Mouse (Mus musculus) retina, adult 2 months (tissue): ENCODE measurements around the gene Ankrd9.

Source experiments
- DNase-seq: peaks from one replicate; pipeline ENCODE4 v3.0.0-alpha.2; 2012; ENCODE audit warnings: low read depth, low spot score

The Ankrd9 gene

GRCm38 (mm10) chr12:110978607-110979406 is at the start of gene Ankrd9:
Gene Ankrd9 (minus strand): TSS chr12:110979040.
- DNase-seq, result peak; percentile 57

GRCm38 (mm10) chr12:111021577-111021976 is 42.7 kb upstream of the Ankrd9 start:
- DNase-seq, result no peak

- DNase-seq, result no peak
These were observed 42.3 kb upstream of the Ankrd9 start for GRCm38 (mm10) chr12:111021138-111021537.

DNA sequence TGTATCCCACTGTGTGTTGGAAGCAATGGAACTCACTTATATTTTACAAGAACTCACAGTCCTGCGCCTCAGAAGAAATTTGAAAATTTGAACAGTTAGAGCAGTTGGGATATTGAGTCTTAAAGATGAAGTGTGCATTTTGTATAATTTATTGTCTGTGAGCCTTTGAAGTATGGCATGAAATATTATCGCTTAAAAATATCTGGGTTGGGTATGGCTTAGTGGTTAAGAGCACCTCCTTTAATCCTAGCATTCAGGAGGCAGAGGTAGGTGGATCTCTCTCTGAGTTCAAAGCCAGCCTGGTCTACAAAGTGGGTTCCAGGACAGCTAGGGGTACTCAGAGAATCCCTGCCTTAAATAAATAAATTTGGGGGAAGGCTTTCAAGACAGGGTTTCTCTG is 40.2 kb upstream of the Ankrd9 start:
- no peak for DNase-seq

GRCm38 (mm10) chr12:111018068-111018467 is 39.2 kb upstream of the Ankrd9 start:
- DNase-seq, result no peak

- DNase-seq, result no peak
These were observed 38.0 kb upstream of the Ankrd9 start for GRCm38 (mm10) chr12:111016807-111017206.

GRCm38 (mm10) chr12:111009615-111010257 is 30.9 kb upstream of the Ankrd9 start:
- no peak for DNase-seq

DNA sequence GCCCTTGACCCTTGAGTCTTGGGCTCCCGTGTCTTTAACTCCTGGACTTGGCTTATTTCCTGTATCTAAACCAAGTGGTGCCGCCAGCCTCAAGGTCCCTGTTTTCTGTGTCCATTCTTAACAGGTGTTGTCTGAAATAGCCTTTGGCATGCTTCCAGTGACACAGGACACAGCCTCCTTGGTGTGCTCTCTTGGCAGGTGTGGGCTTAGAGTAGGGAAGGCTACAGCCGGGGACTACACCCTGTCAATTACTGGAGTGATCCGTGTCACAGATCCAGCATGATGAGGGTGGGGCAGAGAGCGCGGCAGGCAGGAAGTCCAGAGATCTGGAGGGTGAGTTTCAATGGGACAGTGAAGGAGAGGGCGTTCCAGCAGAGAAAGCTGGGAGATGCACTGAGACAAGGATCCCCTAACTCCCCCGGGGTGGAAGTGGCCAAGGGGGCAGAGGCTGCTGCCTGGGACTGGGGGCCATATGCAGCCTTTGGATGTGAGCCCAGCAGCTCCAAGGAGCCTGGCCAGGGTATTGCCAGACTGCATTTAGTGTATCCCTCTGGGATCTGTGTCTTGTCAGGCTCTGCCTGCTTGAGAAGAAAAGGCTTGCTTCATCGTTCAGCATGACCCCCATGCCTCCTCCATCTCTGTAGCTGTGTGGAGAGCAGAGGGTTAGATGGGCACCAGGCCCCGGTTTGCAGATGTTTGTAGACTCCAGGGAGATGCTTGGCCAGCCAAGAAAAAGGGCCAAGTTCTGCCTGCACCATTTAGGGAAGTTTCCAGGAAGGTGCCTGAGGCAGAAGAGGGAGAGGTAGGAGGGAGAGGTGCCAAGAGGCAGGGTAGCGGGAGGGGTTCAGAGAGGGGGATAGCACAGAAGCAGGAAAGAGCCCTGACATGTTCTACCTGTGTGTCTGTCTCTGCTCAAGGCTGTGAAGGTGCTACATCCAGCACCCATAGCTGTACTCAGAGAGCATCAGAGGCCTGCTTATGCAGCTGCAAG is 30.0 kb upstream of the Ankrd9 start:
- DNase-seq, result no peak

DNA sequence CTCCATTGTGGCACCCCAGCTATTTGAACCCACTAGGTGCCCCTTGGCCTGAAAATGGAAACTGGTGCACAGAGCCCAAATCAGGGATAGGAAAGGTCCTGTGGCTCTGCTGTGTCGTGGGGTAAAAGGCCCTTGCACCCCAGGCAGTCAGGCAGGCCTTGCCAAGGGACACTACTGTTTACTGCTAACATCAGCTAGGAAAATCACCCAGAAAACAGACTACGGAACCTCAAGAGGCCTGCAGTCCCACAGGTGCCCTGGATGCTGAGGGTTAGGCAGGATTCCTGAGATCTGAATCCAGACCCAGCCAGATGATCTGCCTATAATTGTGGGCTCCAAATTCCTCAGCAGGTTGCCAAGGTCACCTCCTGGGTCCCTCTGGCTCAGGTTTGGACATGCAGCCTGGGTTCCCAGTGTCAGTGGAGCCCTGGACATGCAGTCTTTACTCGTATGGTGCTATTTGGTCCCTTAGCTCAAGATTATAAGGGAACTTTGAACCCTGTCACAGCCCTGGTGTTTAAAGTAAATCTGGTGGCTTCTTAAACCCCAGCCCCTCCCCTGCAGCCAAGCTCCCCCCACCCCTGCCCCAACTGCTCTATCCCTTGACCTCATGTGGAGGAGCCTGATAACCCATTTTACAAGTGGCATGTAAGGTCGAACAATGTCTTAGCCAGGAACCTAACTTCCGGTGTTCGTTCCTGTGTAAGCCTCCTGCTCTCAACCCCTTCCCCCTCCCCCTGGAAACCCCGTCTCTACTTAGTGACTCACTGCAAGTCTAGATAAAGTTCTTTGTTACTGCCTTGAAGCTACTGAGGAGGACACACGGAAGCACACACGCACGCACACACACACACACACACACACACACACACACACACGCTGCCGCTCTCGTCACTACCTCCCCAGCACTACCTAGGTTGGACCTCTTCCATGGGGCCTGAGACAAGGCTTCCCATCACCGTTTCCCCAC is 28.6 kb upstream of the Ankrd9 start:
- no peak for DNase-seq

DNA sequence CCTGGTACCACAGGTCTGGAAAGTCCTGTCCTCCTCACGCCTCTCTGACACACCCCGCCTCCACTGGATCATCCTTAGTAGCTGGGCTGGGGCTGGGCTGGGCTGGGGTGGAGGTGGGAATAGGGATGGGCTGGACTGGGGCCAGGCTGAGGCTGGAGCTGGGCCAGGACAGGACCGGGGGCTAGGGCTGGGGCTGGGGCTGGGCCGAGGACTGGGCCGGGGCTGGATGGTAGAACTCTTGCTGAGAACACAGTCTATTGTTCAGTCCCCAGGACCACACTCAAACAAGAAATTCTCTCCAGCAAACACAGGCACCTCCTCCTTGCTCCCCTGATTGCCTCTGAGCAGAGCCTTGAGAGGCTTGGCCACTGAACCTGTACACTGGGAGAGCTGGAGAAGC is 27.5 kb upstream of the Ankrd9 start:
- DNase-seq, result no peak

DNA sequence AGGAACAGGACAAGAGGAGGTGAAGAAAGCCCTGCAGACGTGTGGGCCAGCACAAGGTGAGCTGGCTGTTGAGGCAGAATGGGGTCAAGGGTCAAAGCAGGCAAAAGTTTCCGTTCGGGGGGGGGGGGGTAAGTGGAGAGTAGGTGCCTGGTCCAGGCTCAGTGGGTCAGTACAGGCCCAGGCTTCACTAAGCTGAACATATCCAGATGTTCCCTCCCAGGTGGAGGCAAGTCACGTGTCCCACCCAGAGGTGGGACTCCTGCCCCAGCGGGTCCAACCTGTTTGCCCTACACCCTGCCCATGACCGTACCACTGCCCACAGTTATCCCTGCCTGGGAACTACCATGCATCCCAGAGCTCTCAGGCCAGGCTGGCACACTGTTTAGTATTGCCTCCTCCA is 27.0 kb upstream of the Ankrd9 start:
- no peak for DNase-seq

DNA sequence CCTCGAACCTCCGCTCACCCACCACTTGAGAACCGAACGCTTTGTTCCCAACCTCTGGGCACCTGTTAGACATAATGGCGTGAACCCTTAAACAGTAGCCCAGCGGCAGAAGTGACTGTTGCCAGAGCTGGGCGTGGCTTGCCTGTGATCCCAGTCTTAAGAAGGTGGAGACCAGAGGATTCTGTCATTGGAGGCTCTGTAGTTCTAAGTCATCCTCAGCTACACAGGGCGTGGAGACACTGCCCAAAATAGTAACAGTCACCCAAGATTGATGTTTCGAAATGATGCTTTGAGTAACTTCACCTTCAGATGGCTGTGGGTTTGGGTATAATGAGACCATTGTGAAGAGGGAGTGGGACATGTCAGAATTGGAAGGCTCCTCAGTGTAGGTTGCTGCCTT is 25.3 kb upstream of the Ankrd9 start:
- DNase-seq, result no peak

DNA sequence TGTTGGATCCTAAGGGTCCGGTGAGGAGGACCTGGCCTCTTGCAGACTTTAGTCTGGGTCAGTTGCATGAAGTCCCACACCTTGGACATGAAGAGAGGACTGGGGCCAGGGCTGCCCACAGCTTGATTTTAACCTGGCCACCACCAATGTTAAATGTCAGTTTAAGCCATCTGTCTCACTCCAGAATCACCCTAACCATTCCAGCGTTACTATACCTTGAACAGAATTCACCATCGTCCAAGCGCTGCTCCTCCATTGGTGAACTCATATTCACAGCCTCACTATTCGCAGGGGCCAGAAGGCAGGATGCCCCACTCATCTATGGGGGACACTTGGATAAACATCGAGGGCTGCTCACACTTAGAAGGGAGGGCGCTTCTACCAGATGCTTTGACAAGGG is 22.1 kb upstream of the Ankrd9 start:
- no peak for DNase-seq

DNA sequence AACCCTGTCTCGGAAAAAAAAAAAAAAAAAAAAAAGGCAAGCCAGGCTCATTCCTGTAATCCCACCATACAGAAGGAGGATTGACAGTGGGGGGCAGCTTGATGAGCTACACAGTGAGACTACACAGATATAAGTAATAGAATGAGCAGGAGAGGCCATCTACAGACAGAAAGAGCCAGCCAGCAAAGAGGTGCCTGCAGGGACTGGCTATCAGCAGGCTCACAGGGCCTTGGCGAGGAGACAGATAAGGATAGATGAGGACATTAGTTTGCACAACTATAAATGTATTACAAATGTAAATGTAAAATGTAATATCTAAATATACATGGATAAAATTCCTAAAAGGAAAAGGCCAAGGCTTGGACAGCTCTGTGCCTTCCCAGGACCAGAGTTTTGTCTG is 21.0 kb upstream of the Ankrd9 start:
- DNase-seq, result no peak

- DNase-seq, result no peak
These were observed 19.3 kb upstream of the Ankrd9 start for GRCm38 (mm10) chr12:110998092-110998491.

- DNase-seq, result no peak
These were observed 15.8 kb upstream of the Ankrd9 start for GRCm38 (mm10) chr12:110994666-110995065.

GRCm38 (mm10) chr12:110993226-110993625 is 14.4 kb upstream of the Ankrd9 start:
- no peak for DNase-seq

- DNase-seq, result no peak
These were observed 13.9 kb upstream of the Ankrd9 start for GRCm38 (mm10) chr12:110992771-110993170.

- DNase-seq, result peak; percentile 62
These were observed 13.3 kb upstream of the Ankrd9 start for GRCm38 (mm10) chr12:110992128-110992553.

- DNase-seq, result peak; percentile 48
These were observed 12.7 kb upstream of the Ankrd9 start for GRCm38 (mm10) chr12:110991361-110992127.
